Mouse (Mus musculus): ENCODE measurements around the gene D17H6S53E. TPM values are rescaled to one million over a fixed set of nuclear protein-coding genes. Genes with fewer than 3 reads are reported as not detected.

D17H6S53E gene
- polyA plus RNA-seq, 1 experiment from 2014 or later, result 2.5 TPM

DNA sequence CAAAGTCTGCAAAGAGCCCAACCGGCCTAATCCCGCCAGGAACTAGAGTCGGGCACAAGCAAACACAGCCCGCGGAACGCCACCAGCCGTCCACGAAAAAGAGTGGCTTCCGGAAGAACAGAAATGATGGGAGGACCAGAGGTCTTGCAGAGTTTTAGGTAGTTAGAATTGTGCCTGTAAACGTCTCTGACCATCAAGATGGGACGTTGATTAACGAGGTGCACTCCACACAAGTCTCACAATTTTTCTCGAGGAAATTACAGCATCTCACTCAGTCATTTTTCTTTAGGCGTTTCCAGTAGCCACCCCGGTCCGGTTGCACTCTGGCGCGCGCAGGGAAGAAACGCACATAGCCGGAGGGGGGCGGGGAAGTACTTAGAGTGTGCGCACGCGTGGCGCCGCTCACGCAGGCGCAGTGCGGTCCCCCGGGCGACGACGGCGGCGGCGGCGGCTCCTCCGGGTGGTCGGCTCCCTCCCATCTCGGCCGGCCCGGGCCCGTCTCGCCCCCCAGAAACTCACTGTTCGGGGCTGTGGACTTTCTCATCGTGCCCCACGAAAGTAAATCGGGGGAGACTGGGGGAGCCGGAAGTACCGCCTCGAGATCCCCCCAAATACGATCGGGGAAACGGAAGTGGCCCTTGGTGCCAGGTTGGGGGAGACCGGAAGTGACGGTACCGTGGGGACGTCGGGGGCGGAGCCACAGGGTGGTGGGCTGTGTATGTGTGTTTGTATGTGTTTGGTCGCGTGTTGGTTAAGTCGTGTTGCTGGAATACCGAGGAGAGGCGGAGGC is 8.8 kb downstream of the D17H6S53E start, which contains the start of gene Bag6:
Bag6 (plus strand) TSS at position 378 of the 790 bp plus-strand sequence.
- Histone ChIP-seq H3K4me2 (peak within 1 kb of the TSS; percentile 90), H3K27ac (replicated peaks) (peak within 1 kb of the TSS; percentile 92), H3K4me1 (replicated peaks) (peaks cover 39% of the 10 kb centered on the region), H3K9ac (peak within 1 kb of the TSS; percentile 77), H3K36me3 (replicated peaks) (peaks cover 27% of the 10 kb centered on the region), H3K27me3 (no peaks in the 10 kb centered on the region), H3K4me3 (replicated peaks) (peak within 1 kb of the TSS; percentile 89), H3K9me3 (replicated peaks) (no peaks in the 10 kb centered on the region)
- ATAC-seq (ENCODE audit: insufficient read depth), result peak; percentile 89
- WGBS (ENCODE audit: insufficient replicate concordance), result under 1% methylated on average over 66 of the region's 66 CpGs

DNA sequence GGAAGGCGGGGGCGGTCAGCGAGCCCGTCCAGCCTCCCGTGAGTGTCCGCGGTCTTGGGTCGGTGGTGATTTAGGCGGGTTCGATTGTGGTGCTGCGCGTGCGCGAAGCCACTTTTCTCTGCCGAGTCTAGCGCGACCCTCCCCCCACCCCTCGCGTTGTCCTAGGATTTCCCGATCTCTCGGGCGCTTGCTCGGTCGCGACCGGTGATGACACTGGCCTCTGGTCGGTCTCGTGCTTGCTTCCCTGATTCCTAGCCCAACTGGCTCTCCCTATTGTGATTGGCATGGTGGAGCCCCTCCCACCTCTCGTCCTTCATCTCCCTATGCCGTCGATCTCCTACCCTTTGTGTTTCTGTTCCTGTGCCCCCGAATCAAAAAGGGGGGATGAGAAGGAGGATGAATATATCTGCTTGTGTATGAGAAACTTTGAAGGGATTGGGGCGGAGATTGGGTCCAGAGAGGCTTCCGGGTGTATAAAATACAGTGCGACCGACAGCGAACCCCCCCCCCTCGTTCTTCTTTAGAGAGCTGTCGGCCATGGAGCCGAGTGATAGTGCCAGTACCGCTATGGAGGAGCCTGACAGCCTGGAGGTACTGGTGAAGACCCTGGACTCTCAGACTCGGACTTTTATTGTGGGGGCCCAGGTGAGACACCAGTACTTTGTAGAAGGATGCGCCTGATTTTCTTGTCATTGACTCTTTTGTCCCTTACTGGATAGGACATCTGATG is 9.6 kb downstream of the D17H6S53E start:
- Histone ChIP-seq H3K27ac (replicated peaks) (peak overlapping the region; percentile 92), H3K27me3 (no peaks in the 10 kb centered on the region), H3K9me3 (replicated peaks) (no peaks in the 10 kb centered on the region), H3K4me1 (replicated peaks) (peaks cover 31% of the 10 kb centered on the region), H3K4me3 (replicated peaks) (peak overlapping the region; percentile 89), H3K4me2 (peak overlapping the region; percentile 90), H3K36me3 (replicated peaks) (peaks cover 29% of the 10 kb centered on the region), H3K9ac (peak overlapping the region; percentile 77)
- peak; percentile 47 for ATAC-seq (ENCODE audit: insufficient read depth)
- under 1% methylated on average over 43 of the region's 43 CpGs for WGBS (ENCODE audit: insufficient replicate concordance)

DNA sequence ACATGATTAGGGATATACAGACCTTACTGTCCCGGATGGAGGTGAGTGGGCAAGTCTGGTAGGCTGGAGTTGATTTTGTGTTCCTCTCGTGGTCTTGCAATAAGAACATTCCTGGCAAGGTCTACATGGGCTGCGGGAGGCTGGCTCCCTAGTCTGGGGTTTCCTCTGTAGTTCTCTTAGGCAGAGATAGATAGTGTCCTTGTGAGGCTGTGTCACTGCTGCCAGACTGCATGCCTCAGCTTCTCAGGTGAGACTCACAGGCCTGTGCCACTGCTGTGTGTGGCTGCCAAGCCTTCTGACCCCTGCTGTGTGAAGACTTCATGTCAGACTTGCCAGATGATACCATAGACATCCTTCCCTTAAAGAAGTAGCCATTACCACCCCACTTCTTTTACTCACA is 13.1 kb downstream of the D17H6S53E start:
- H3K4me3 ChIP-seq (replicated peaks), result no peak overlapping the region
- H3K4me2 ChIP-seq, result no peak overlapping the region
- H3K27ac ChIP-seq (replicated peaks), result no peak overlapping the region
- H3K9me3 ChIP-seq (replicated peaks), result no peaks in the 10 kb centered on the region
- H3K36me3 ChIP-seq (replicated peaks), result peaks cover 63% of the 10 kb centered on the region
- 82% methylated on average over 3 of the region's 3 CpGs for WGBS (ENCODE audit: insufficient replicate concordance)
- H3K27me3 ChIP-seq, result no peaks in the 10 kb centered on the region
- ATAC-seq (ENCODE audit: insufficient read depth), result no peak
- peaks cover 21% of the 10 kb centered on the region for H3K4me1 ChIP-seq (replicated peaks)
- no peak overlapping the region for H3K9ac ChIP-seq

DNA sequence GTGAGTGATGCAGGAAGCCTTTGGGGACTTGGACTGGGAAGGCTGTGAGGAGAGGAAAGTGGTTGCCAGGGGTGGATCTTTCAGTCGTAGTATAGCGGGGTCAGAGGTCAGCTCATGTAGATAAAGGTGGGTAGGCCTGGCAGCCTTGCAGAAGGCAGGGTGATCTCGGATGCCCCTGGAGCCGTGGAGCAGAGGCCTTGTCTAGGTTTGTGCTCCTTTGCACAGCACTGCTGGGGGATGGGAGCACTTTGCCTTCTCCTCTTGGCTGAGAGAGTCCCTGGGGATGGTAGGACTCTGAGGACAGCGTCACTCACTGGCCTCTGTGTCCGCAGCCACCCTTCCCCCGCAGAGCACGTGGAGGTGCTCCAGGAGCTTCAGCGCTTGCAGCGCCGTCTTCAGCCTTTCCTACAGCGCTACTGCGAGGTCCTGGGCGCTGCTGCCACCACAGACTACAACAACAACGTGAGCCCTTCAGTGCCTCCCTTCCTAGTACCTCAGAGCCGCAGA is 14.4 kb downstream of the D17H6S53E start:
- ATAC-seq (ENCODE audit: insufficient read depth), result no peak
- WGBS (ENCODE audit: insufficient replicate concordance), result 83% methylated on average over 16 of the region's 16 CpGs
- peaks cover 76% of the 10 kb centered on the region for H3K36me3 ChIP-seq (replicated peaks)

DNA sequence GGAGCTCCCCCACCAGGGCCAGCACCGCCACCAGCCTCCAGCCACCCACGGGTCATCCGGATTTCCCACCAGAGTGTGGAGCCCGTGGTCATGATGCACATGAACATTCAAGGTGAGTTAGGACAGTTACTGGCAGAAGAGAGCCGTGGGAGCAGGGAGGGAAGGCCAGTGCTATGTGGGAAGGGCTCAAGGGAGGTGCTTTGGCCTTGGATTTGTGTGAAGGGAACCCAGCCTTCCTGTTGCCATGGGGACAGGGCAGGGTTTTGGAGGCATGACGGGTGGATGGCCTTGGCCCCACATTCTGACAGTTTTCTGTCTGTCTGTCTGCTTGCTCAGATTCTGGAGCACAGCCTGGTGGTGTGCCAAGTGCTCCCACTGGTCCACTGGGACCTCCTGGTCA is 15.8 kb downstream of the D17H6S53E start:
- Histone ChIP-seq H3K4me1 (replicated peaks) (peaks cover 7% of the 10 kb centered on the region), H3K4me2 (no peak overlapping the region), H3K4me3 (replicated peaks) (no peak overlapping the region), H3K27ac (replicated peaks) (no peak overlapping the region), H3K9ac (no peak overlapping the region), H3K36me3 (replicated peaks) (peaks cover 90% of the 10 kb centered on the region), H3K9me3 (replicated peaks) (no peaks in the 10 kb centered on the region), H3K27me3 (no peaks in the 10 kb centered on the region)
- 82% methylated on average over 6 of the region's 6 CpGs for WGBS (ENCODE audit: insufficient replicate concordance)
- ATAC-seq (ENCODE audit: insufficient read depth), result no peak

More for the DNA sequence above, 14.4 kb downstream of the D17H6S53E start:
- Histone ChIP-seq H3K27ac (replicated peaks) (no peak overlapping the region), H3K4me2 (no peak overlapping the region), H3K9me3 (replicated peaks) (no peaks in the 10 kb centered on the region), H3K4me1 (replicated peaks) (peaks cover 19% of the 10 kb centered on the region), H3K9ac (no peak overlapping the region), H3K4me3 (replicated peaks) (no peak overlapping the region), H3K27me3 (no peaks in the 10 kb centered on the region)

DNA sequence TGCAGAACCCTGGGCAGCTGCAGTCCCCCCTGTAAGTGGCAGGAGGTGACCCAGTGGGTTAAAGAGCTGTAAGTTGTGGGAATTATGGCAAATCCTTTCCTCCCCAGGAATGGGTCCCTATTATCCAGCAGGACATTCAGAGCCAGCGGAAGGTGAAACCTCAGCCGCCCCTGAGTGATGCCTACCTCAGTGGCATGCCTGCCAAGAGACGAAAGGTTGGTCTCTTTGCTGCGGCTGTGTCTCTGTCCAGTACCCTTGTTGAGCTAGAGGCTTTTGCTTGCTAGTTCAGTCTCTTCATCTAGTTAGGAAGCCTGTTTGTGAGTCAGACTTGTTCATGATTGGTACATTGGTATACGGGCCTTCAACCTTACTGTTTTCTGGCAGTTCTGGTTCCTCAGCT is 20.0 kb downstream of the D17H6S53E start:
- Histone ChIP-seq H3K4me1 (replicated peaks) (no peaks in the 10 kb centered on the region), H3K27me3 (no peaks in the 10 kb centered on the region), H3K4me3 (replicated peaks) (no peak overlapping the region), H3K4me2 (no peak overlapping the region), H3K36me3 (replicated peaks) (peaks cover 99% of the 10 kb centered on the region), H3K27ac (replicated peaks) (no peak overlapping the region), H3K9me3 (replicated peaks) (no peaks in the 10 kb centered on the region), H3K9ac (no peak overlapping the region)
- no peak for ATAC-seq (ENCODE audit: insufficient read depth)
- 86% methylated on average over 5 of the region's 5 CpGs for WGBS (ENCODE audit: insufficient replicate concordance)

DNA sequence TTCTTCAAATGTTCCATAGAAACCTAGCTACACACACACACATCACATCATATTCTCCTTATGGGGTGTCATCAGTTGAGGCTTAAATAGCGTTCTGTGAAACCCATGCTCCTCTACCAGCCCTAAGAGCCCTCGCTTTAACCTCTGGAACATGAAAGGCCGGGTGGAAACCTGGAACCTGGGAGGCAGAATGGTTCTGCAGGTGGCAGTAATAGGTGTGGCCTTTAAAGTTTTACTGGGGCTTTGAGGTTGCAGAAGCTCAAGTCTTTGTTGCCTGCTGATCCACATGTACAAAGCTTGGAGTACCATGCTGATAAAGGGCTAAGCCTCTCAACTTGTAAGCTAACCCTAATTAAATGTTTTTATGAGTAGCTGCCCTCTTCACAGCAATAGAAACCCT is 21.2 kb downstream of the D17H6S53E start:
- Histone ChIP-seq H3K4me1 (replicated peaks) (no peaks in the 10 kb centered on the region), H3K27ac (replicated peaks) (no peak overlapping the region), H3K4me3 (replicated peaks) (no peak overlapping the region), H3K9me3 (replicated peaks) (no peaks in the 10 kb centered on the region), H3K9ac (no peak overlapping the region), H3K27me3 (no peaks in the 10 kb centered on the region), H3K4me2 (no peak overlapping the region), H3K36me3 (replicated peaks) (peaks cover 99% of the 10 kb centered on the region)
- ATAC-seq (ENCODE audit: insufficient read depth), result no peak
- WGBS (ENCODE audit: insufficient replicate concordance), result 66% methylated on average over 3 of the region's 3 CpGs

DNA sequence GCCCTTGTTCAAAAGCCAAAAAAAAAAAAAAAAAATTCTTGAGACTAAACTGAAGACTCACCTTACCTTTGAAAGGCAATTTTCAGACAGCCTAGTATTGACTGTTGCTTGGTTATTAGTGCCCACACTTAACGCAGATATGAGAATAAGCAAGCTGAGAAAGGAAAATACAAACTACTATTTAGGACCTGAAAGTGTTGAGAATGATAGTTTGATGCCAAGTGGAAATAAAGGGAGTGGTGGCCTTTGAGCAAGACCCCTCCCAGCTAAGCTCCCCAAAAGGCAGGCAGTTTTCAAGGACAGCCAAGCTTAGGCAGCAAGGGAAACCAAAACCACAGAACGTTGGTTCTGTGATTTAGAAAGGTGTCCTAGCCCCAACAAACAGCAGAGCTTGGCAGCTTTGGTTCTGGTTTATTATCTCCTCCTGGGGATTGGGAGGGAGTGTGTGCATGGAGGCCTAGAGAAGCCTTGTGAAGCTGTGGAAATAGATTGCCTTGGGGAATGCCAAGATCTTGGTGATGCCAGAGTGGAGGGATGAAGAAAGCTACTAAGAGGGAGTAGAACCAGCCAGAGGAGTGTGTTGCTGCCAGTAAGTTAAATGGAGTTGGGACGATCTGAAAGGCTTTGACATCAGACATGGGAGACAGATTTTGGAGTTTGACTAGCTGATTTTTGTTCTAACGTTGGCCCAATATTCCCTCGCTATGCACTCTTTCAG is 21.9 kb downstream of the D17H6S53E start:
- H3K36me3 ChIP-seq (replicated peaks), result peaks cover 99% of the 10 kb centered on the region

DNA sequence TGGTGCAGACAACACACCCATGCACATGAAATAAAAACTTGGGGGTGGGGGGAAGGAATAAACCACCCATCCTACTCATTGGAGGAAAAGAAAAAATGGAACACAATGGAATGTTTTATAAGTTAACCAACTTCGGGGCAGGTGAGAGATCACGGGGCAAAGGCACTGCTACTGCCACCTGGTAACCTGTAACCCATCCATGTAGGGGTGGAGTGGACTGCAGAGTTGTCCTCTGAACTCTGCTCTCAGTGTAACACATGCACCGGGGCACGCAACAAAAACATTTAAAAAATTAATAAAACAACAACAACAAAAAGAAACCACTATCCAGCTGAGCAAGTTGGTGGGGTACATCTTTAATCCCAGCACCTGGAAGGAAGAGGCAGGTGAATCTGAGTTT is 25.9 kb downstream of the D17H6S53E start:
- WGBS (ENCODE audit: insufficient replicate concordance), result 86% methylated on average over 4 of the region's 4 CpGs
- Histone ChIP-seq H3K4me1 (replicated peaks) (no peaks in the 10 kb centered on the region), H3K27me3 (no peaks in the 10 kb centered on the region), H3K36me3 (replicated peaks) (peaks cover 99% of the 10 kb centered on the region), H3K9ac (no peak overlapping the region), H3K4me3 (replicated peaks) (no peak overlapping the region), H3K27ac (replicated peaks) (no peak overlapping the region), H3K4me2 (no peak overlapping the region), H3K9me3 (replicated peaks) (no peaks in the 10 kb centered on the region)
- ATAC-seq (ENCODE audit: insufficient read depth), result no peak

More for the DNA sequence above, 21.9 kb downstream of the D17H6S53E start:
- Histone ChIP-seq H3K9ac (no peak overlapping the region), H3K4me2 (no peak overlapping the region), H3K27ac (replicated peaks) (peak overlapping the region; percentile 10; the same call in 1 of the 2 replicates), H3K4me1 (replicated peaks) (no peaks in the 10 kb centered on the region), H3K4me3 (replicated peaks) (no peak overlapping the region), H3K9me3 (replicated peaks) (no peaks in the 10 kb centered on the region), H3K27me3 (no peaks in the 10 kb centered on the region)
- ATAC-seq (ENCODE audit: insufficient read depth), result no peak
- 70% methylated on average over 5 of the region's 5 CpGs for WGBS (ENCODE audit: insufficient replicate concordance)

DNA sequence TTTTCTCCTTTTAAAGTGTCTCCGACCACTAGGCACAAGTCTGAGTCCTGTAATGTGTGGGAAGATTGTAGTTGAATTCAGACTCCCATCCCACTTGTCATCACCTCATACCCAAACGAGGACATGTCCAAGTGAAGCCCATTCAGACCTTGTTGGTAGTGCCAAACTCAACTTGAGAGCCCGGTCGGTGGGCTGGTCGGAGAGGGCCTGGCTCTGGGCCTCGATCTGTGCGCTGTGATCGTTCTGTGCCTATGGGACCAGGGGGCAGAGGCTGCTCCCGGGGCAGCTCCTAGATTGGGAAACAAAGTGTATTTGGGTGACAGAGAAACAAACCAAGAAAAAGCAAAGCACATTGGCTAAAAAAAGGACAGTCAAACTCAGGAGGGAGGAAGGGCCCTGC is 26.9 kb downstream of the D17H6S53E start:
- Histone ChIP-seq H3K9me3 (replicated peaks) (no peaks in the 10 kb centered on the region), H3K4me3 (replicated peaks) (no peak overlapping the region), H3K27ac (replicated peaks) (no peak overlapping the region), H3K4me1 (replicated peaks) (no peaks in the 10 kb centered on the region), H3K9ac (no peak overlapping the region), H3K27me3 (no peaks in the 10 kb centered on the region), H3K36me3 (replicated peaks) (peaks cover 99% of the 10 kb centered on the region), H3K4me2 (no peak overlapping the region)
- 87% methylated on average over 9 of the region's 9 CpGs for WGBS (ENCODE audit: insufficient replicate concordance)
- ATAC-seq (ENCODE audit: insufficient read depth), result no peak

DNA sequence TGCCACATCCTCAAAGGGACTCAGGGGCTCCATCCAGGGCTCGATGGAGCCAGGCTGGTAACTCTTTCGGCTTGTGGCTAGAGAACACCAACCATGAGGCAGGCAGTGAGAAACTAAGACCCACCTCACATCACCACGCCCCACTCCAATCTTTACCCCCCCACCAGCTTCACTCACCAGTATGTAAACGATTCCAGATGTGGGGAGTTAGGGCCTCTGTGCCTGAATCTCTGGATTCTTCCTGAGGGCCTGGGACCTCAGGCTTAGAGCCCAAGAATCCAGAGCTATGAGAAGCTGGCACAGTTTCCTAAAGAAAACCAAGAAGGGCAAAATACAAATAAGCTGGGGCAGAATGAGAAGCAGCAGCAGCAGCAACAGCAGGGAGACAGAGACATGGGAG is 27.8 kb downstream of the D17H6S53E start:
- Histone ChIP-seq H3K4me3 (replicated peaks) (no peak overlapping the region), H3K4me1 (replicated peaks) (no peaks in the 10 kb centered on the region), H3K27ac (replicated peaks) (no peak overlapping the region), H3K36me3 (replicated peaks) (peaks cover 99% of the 10 kb centered on the region), H3K4me2 (no peak overlapping the region), H3K9ac (no peak overlapping the region), H3K27me3 (no peaks in the 10 kb centered on the region), H3K9me3 (replicated peaks) (no peaks in the 10 kb centered on the region)
- WGBS (ENCODE audit: insufficient replicate concordance), result 75% methylated on average over 4 of the region's 4 CpGs
- ATAC-seq (ENCODE audit: insufficient read depth), result no peak

Measured in liver, embryonic 15.5 days (tissue).